Mouse (Mus musculus) midbrain, embryonic 11.5 days (tissue): ENCODE results near the gene Mcoln1. TPM values are rescaled to one million over a fixed set of nuclear protein-coding genes. Genes with fewer than 3 reads are reported as not detected.

Experiments used
- ATAC-seq: fragments of 200-750 bp; cut with Nextera tagmentation; 2 replicates; pipeline ENCODE4 v1.8.0; 2017; ENCODE audit warnings: moderate TSS enrichment, moderate library complexity; ENCODE audit not compliant: low FRiP score
- DNase-seq: peaks from one replicate; pipeline ENCODE4 v3.0.0; 2015; ENCODE audit warnings: low spot score; ENCODE audit errors: missing footprints
- H3K27ac ChIP-seq: fragments of 300-500 bp; sonication (generic); 2 replicates; pipeline ENCODE4 v1.5.1; 2014; ENCODE audit warnings: low read depth, low read length
- H3K27me3 ChIP-seq: fragments of 300-500 bp; sonication (generic); 2 replicates; pipeline ENCODE4 v1.6.1; 2014; ENCODE audit warnings: mild to moderate bottlenecking, low read length, moderate library complexity, mixed read lengths; ENCODE audit not compliant: control insufficient read depth, insufficient read depth
- H3K36me3 ChIP-seq: fragments of 300-500 bp; sonication (generic); 2 replicates; pipeline ENCODE4 v1.6.1; 2014; ENCODE audit warnings: mild to moderate bottlenecking, low read length, moderate library complexity, mixed read lengths; ENCODE audit not compliant: control insufficient read depth, insufficient read depth
- H3K4me1 ChIP-seq: fragments of 300-500 bp; sonication (generic); 2 replicates; pipeline ENCODE4 v1.6.1; 2014; ENCODE audit warnings: low read length; ENCODE audit not compliant: control insufficient read depth, insufficient read depth
- H3K4me2 ChIP-seq: fragments of 300-500 bp; sonication (generic); 2 replicates; pipeline ENCODE4 v1.6.1; 2014; ENCODE audit warnings: mild to moderate bottlenecking, moderate library complexity
- H3K4me3 ChIP-seq: fragments of 300-500 bp; sonication (generic); 2 replicates; pipeline ENCODE4 v1.5.1; 2014; ENCODE audit warnings: low read depth, low read length
- H3K9ac ChIP-seq: fragments of 300-500 bp; sonication (generic); 2 replicates; pipeline ENCODE4 v1.6.1; 2014; ENCODE audit warnings: low read length
- H3K9me3 ChIP-seq: fragments of 300-500 bp; sonication (generic); 2 replicates; pipeline ENCODE4 v1.6.1; 2016; ENCODE audit warnings: low read length; ENCODE audit not compliant: control insufficient read depth
- WGBS: fragments of 180-500 bp; shearing (Covaris S2); extraction: QIAGEN DNeasy Blood & Tissue Kit; methylation state at CpG from one replicate; pipeline ENCODE4 v1.1.7; 2014; 5-methylcytosine and 5-hydroxymethylcytosine counted together
- polyA plus RNA-seq: library from polyadenylated mRNA; unstranded; fragments of >200 nt; fragmentation: Nextera tagmentation; extraction: Ambion mirVana; gene quantifications from 2 replicates; pipeline ENCODE4 v1.2.1, GENCODE M21; 2014

Gene Mcoln1
- polyA plus RNA-seq, result 44.6 and 47.5 TPM in 2 replicates

DNA sequence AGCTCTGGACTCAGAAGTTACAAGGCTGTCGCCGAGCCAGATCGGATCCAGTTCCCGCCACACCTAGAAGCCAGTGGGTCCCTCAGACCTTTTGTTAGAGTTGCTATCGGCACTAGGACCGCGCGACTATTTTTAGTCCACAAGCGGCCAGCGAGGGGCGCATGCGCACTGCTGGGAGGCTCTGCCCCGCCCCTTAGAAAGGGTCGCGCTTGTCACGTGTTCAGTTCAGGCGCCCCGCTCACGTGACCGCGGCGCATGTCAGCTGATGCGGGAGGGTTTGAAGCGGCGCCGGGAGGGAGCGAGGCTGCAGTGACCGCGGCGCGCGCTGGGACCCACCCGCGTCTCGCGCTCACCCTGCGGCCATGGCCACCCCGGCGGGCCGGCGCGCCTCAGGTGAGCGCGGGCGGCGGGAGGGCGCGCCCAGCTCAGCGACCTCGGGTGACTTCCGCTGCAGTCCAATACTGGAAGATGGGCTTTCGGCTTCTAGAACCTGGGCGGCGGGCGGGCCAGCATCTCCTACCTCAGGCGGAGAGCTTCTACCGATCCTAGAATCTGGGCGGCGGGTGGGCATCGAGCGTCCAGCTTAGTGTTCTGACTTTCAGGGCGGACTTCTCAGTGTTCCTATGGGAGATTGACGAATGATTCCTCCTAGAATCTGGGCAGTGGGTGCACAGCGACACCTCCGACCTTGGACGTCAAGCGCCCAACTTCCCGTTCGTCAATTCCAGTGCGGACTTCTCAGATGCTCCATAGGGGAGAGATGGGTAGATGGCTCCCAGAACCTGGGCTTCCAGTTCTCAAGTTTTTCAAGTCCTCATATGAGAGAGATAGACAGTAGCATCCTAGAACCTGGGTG lies at the start of gene Mcoln1:
TSS of gene Mcoln1 (plus strand) at position 223 of the 856 bp plus-strand sequence.
- Histone ChIP-seq H3K9me3 (peaks cover 6% of the 10 kb centered on the region; the same call in 1 of the 2 replicates), H3K4me1 (peaks cover 8% of the 10 kb centered on the region), H3K27me3 (no peaks in the 10 kb centered on the region), H3K9ac (peak within 1 kb of the TSS; percentile 87), H3K36me3 (peaks cover 21% of the 10 kb centered on the region), H3K4me2 (peak within 1 kb of the TSS; percentile 71), H3K4me3 (peak within 1 kb of the TSS; percentile 80), H3K27ac (peak within 1 kb of the TSS; percentile 81)
- peak; percentile 94 for ATAC-seq
- WGBS, result under 1% methylated on average over 60 of the region's 70 CpGs
- peak; percentile 100 for DNase-seq

GRCm38 (mm10) chr8:3450670-3451069 lies 49.6 kb upstream of the Mcoln1 start:
- H3K9ac ChIP-seq, result no peak overlapping the region
- H3K27ac ChIP-seq, result no peak overlapping the region
- ATAC-seq, result peak; percentile 67
- H3K4me3 ChIP-seq, result no peak overlapping the region
- peaks cover 24% of the 10 kb centered on the region for H3K36me3 ChIP-seq
- H3K27me3 ChIP-seq, result no peaks in the 10 kb centered on the region
- 37% methylated on average over 5 of the region's 5 CpGs for WGBS
- DNase-seq, result peak; percentile 88
- H3K9me3 ChIP-seq, result no peaks in the 10 kb centered on the region
- H3K4me2 ChIP-seq, result no peak overlapping the region
- H3K4me1 ChIP-seq, result no peaks in the 10 kb centered on the region

DNA sequence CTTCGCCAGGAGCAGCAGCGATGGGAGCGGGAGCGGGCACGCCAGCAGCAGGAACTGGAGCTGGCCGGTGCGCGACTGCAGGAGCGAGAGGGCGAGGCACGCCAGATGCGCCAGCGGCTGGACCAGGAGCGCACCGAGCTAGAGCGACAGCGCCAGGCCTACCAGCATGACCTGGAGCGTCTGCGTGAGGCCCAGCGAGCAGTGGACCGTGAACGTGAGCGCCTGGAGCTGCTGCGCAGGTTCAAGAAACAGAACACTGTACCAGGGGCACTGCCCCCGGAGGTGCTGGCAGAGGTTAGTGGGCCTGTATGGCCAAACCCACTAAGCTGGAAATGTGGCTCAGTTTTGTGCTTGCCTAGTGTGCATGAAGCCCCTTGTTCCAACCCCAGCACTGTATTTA lies 48.3 kb upstream of the Mcoln1 start:
- H3K4me3 ChIP-seq, result no peak overlapping the region
- no peak for DNase-seq
- ATAC-seq, result no peak
- H3K9ac ChIP-seq, result no peak overlapping the region
- no peaks in the 10 kb centered on the region for H3K9me3 ChIP-seq
- no peaks in the 10 kb centered on the region for H3K27me3 ChIP-seq
- H3K27ac ChIP-seq, result no peak overlapping the region
- 98% methylated on average over 25 of the region's 25 CpGs for WGBS
- H3K4me1 ChIP-seq, result no peaks in the 10 kb centered on the region
- no peak overlapping the region for H3K4me2 ChIP-seq
- peaks cover 24% of the 10 kb centered on the region for H3K36me3 ChIP-seq

- Histone ChIP-seq H3K36me3 (no peaks in the 10 kb centered on the region; the same call in 1 of the 2 replicates), H3K27me3 (no peaks in the 10 kb centered on the region), H3K27ac (no peak overlapping the region), H3K4me3 (no peak overlapping the region), H3K9ac (no peak overlapping the region), H3K4me1 (peaks cover 7% of the 10 kb centered on the region; the same call in 1 of the 2 replicates), H3K4me2 (no peak overlapping the region), H3K9me3 (no peaks in the 10 kb centered on the region)
- 90% methylated on average over 2 of the region's 2 CpGs for WGBS
- no peak for DNase-seq
- no peak for ATAC-seq
Measured at GRCm38 (mm10) chr8:3463248-3463647, 37.0 kb upstream of the Mcoln1 start.

DNA sequence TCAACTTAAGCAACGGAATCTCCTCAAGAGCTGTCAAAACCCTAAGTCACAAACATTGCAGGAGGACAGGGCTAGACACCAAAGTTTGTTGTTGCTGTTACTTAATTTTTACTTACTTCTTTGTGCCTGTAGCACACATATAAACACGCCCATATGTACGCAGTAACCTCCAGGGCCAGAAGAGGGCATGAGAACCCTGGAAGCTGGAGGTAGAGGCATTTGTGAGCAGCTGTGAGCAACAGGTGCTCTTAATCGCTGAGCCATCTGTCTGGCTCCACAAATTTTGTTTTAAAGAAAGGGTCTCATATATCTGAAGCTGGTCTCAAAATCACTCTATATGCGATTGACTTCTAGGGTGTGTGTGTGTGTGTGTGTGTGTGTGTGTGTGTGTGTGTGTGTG lies 35.9 kb upstream of the Mcoln1 start:
- WGBS, result 61% methylated on average over 5 of the region's 5 CpGs
- H3K4me2 ChIP-seq, result no peak overlapping the region
- H3K4me3 ChIP-seq, result no peak overlapping the region
- no peak overlapping the region for H3K9ac ChIP-seq
- H3K36me3 ChIP-seq, result no peaks in the 10 kb centered on the region; the same call in 1 of the 2 replicates
- peaks cover 8% of the 10 kb centered on the region; the same call in 1 of the 2 replicates for H3K4me1 ChIP-seq
- DNase-seq (peak; percentile 89), ATAC-seq (no peak)
- no peak overlapping the region for H3K27ac ChIP-seq
- no peaks in the 10 kb centered on the region for H3K27me3 ChIP-seq
- no peaks in the 10 kb centered on the region for H3K9me3 ChIP-seq

DNA sequence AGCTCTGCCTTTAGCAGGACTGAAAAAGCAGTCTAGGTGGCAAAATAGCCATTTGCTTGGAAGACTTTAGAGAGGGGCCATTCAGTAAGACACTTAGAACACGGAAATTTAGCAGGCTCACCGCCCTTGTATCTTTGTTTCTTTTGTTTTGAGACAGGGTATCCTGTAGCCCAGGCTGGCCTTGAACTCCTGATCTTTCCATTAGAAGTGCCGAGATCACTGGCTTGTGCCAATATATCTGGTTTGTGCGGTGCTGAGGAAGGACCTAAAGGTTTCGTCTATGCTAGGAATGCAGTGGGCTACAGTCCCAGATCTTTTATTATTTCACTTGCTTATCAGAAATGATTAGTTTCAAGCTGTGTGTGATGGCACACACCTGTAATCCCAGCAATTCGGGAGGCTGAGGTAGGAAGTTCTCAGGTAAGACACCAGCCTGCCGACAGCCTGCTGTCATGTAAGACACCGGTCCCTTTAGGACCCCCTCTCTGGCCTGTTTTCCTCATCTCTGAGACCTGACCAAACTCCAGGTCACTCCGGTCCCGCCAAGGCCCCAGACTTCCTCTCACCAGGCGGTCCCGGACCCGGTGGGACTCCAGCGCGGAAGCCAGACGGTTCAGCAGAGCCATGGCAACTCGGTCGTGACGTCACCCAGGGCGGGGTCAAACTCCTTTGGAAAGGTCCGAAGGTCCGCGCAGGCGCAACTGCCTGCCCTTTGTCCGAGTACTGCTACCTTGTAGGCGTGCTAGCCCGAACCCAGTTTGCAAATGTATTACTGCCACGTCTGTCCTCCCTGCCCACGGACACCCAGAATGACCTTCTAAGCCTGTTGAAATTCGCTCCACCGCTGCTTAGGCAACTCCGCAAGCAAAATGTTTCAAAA lies 33.0 kb upstream of the Mcoln1 start, which contains the start of gene Pex11g:
TSS of gene Pex11g (minus strand) at position 675 of the 880 bp plus-strand sequence.
- Histone ChIP-seq H3K4me1 (peaks cover 8% of the 10 kb centered on the region; the same call in 1 of the 2 replicates), H3K4me3 (peak within 1 kb of the TSS; percentile 41), H3K9ac (peak within 1 kb of the TSS; percentile 76), H3K27ac (peak within 1 kb of the TSS; percentile 73), H3K36me3 (no peaks in the 10 kb centered on the region), H3K27me3 (no peaks in the 10 kb centered on the region), H3K9me3 (no peaks in the 10 kb centered on the region), H3K4me2 (peak within 1 kb of the TSS; percentile 70)
- WGBS, result 9% methylated on average over 32 of the region's 32 CpGs
- ATAC-seq, result peak; percentile 98
- DNase-seq, result peak; percentile 100

- H3K4me1 ChIP-seq, result peaks cover 8% of the 10 kb centered on the region; the same call in 1 of the 2 replicates
- no peaks in the 10 kb centered on the region for H3K27me3 ChIP-seq
- ATAC-seq, result no peak; the same call in 1 of the 2 replicates
- peak; percentile 88 for DNase-seq
- H3K9me3 ChIP-seq, result no peaks in the 10 kb centered on the region
- WGBS, result 54% methylated on average over 9 of the region's 9 CpGs
- H3K4me3 ChIP-seq, result peak overlapping the region; percentile 41
- no peaks in the 10 kb centered on the region for H3K36me3 ChIP-seq
- peak overlapping the region; percentile 70 for H3K4me2 ChIP-seq
- H3K27ac ChIP-seq, result peak overlapping the region; percentile 73
- peak overlapping the region; percentile 76 for H3K9ac ChIP-seq
Measured at GRCm38 (mm10) chr8:3467886-3468545, 32.2 kb upstream of the Mcoln1 start.

DNA sequence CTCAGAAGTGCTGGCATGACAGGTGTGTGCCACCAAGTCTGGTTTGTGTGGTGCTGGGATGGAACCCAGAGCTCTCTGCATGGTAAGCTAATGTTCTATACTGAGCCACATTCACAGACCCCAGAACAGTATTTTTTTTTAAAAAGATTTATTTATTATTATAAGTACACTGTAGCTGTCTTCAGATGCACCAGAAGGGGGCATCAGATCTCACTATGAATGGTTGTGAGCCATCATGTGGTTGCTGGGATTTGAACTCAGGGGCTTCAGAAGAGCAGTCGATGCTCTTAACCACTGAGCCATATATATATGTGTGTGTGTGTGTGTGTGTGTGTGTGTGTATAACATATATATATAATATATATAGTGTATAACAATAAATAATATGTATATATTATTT lies 31.4 kb upstream of the Mcoln1 start:
- ATAC-seq (no peak), DNase-seq (no peak)
- H3K9ac ChIP-seq, result no peak overlapping the region
- H3K9me3 ChIP-seq, result no peaks in the 10 kb centered on the region
- no peaks in the 10 kb centered on the region for H3K36me3 ChIP-seq
- H3K27ac ChIP-seq, result no peak overlapping the region
- no peak overlapping the region for H3K4me3 ChIP-seq
- H3K27me3 ChIP-seq, result no peaks in the 10 kb centered on the region
- 100% methylated on average over 1 of the region's 1 CpGs for WGBS
- peaks cover 8% of the 10 kb centered on the region; the same call in 1 of the 2 replicates for H3K4me1 ChIP-seq
- no peak overlapping the region for H3K4me2 ChIP-seq
